Comparison of ENCODE assay signal across 2 mouse cellular contexts in genomic region chr12:82224848-82225247, GRCm38 (mm10).
TF ChIP-seq lines count a peak whose summit lies in the region.

No protein-coding gene starts in this region.

TF ChIP-seq in CH12.LX, 34 proteins besides CTCF, POLR2A, EP300 and RAD21:
- TF ChIP-seq ZMIZ1 (IDR thresholded peaks at IDR 0.05; ENCODE audit: low read depth, low read length) (no peak), USF2 (conservative IDR thresholded peaks at IDR 0.05; ENCODE audit: low read depth, low read length) (no peak), MEF2A (IDR thresholded peaks at IDR 0.05; ENCODE audit: borderline replicate concordance, low read depth, low read length) (no peak), PAX5 (IDR thresholded peaks at IDR 0.05; ENCODE audit: low read length) (no peak), MXI1 (IDR thresholded peaks at IDR 0.05; ENCODE audit: low read depth, low read length) (no peak), ZKSCAN1 (IDR thresholded peaks at IDR 0.05; ENCODE audit: borderline replicate concordance, low read depth, low read length) (no peak), UBTF (IDR thresholded peaks at IDR 0.05; ENCODE audit: low read depth, low read length) (no peak), SMC3 (IDR thresholded peaks at IDR 0.05; ENCODE audit: low read depth, low read length) (no peak), POLR2AphosphoS2 (IDR thresholded peaks at IDR 0.05; ENCODE audit: low read depth, low read length) (no peak), CHD2 (IDR thresholded peaks at IDR 0.05; ENCODE audit: low read length) (no peak)

TF ChIP-seq in MEL, 35 proteins besides CTCF, POLR2A, EP300 and RAD21:
- TF ChIP-seq MAZ (IDR thresholded peaks at IDR 0.05; ENCODE audit: low read depth, low read length), result no peak
- TF ChIP-seq SMC3 (IDR thresholded peaks at IDR 0.05; ENCODE audit: low read depth, low read length), result no peak
- TF ChIP-seq USF1 (IDR thresholded peaks at IDR 0.05; ENCODE audit: low read depth, low read length), result peak; percentile 55; the same call in 1 of the 2 replicates
- TF ChIP-seq GABPA (IDR thresholded peaks at IDR 0.05; ENCODE audit: low read depth, low read length), result no peak
- TF ChIP-seq ETS1 (IDR thresholded peaks at IDR 0.05; ENCODE audit: low read depth, low read length), result peak; percentile 85
- 0 out of 2 replicates have a peak, but pooled peaks have one; percentile 26 for TF ChIP-seq ELF1 (IDR thresholded peaks at IDR 0.05; ENCODE audit: low read depth, low read length)
- peak; percentile 56; the same call in 1 of the 2 replicates for TF ChIP-seq MAFK (IDR thresholded peaks at IDR 0.05; ENCODE audit: borderline replicate concordance, low read depth, low read length)
- no peak for TF ChIP-seq NRF1 (IDR thresholded peaks at IDR 0.05; ENCODE audit: insufficient read depth, low read depth, low read length, poor library complexity, severe bottlenecking)
- no peak for TF ChIP-seq UBTF (IDR thresholded peaks at IDR 0.05; ENCODE audit: borderline replicate concordance, insufficient read depth, low read depth, low read length)
- TF ChIP-seq MXI1 (IDR thresholded peaks at IDR 0.05; ENCODE audit: low read depth, low read length), result peak; percentile 61; the same call in 1 of the 2 replicates
- TF ChIP-seq CHD2 (IDR thresholded peaks at IDR 0.05; ENCODE audit: low read length), result no peak
- TF ChIP-seq GATA1 (IDR thresholded peaks at IDR 0.05; ENCODE audit: low read depth, low read length), result peak; percentile 91
- 0 out of 2 replicates have a peak, but pooled peaks have one; percentile 1 for TF ChIP-seq ZNF384 (IDR thresholded peaks at IDR 0.05; ENCODE audit: low read depth, low read length)
- TF ChIP-seq SIN3A (IDR thresholded peaks at IDR 0.05; ENCODE audit: low read length), result peak; percentile 62
- peak; percentile 56 for TF ChIP-seq NELFE (IDR thresholded peaks at IDR 0.05; ENCODE audit: low read depth, low read length)
- peak; percentile 73; the same call in 1 of the 2 replicates for TF ChIP-seq MYC (IDR thresholded peaks at IDR 0.05; ENCODE audit: low read depth, low read length)
- 0 out of 2 replicates have a peak, but pooled peaks have one; percentile 1 for TF ChIP-seq ZMIZ1 (IDR thresholded peaks at IDR 0.05; ENCODE audit: low read depth, low read length)
- no peak for TF ChIP-seq MEF2A (IDR thresholded peaks at IDR 0.05; ENCODE audit: extremely low read depth, insufficient replicate concordance, low read depth, low read length, poor library complexity, severe bottlenecking)
- no peak for TF ChIP-seq ZKSCAN1 (IDR thresholded peaks at IDR 0.05; ENCODE audit: low read depth, low read length)
- TF ChIP-seq POLR2AphosphoS2 (IDR thresholded peaks at IDR 0.05; ENCODE audit: low read length), result no peak
- TF ChIP-seq CHD1 (IDR thresholded peaks at IDR 0.05; ENCODE audit: low read depth, low read length), result no peak
- peak; percentile 92 for TF ChIP-seq BHLHE40 (IDR thresholded peaks at IDR 0.05; ENCODE audit: borderline replicate concordance, low read depth, low read length)
- TF ChIP-seq MAX (IDR thresholded peaks at IDR 0.05; ENCODE audit: low read length), result peak; percentile 46; the same call in 1 of the 2 replicates
- TF ChIP-seq KAT2A (conservative IDR thresholded peaks at IDR 0.05; ENCODE audit: low read depth, low read length), result no peak
- no peak for TF ChIP-seq USF2 (IDR thresholded peaks at IDR 0.05; ENCODE audit: borderline replicate concordance in 1 of 2, insufficient read depth in 1 of 2, low read depth in 1 of 2, low read length in 2 of 2)
- TF ChIP-seq HCFC1 (IDR thresholded peaks at IDR 0.05; ENCODE audit: low read depth, low read length), result peak; percentile 35; the same call in 1 of the 2 replicates
- TF ChIP-seq MYB (IDR thresholded peaks at IDR 0.05; ENCODE audit: low read depth, low read length), result peak; percentile 57; the same call in 1 of the 2 replicates
- TF ChIP-seq TBP (IDR thresholded peaks at IDR 0.05; ENCODE audit: low read depth, low read length), result peak; percentile 78
- peak; percentile 94 for TF ChIP-seq RCOR1 (IDR thresholded peaks at IDR 0.05; ENCODE audit: low read depth, low read length)
- 0 out of 2 replicates have a peak, but pooled peaks have one; percentile 21 for TF ChIP-seq JUND (IDR thresholded peaks at IDR 0.05; ENCODE audit: low read depth, low read length)
- TF ChIP-seq TCF12 (IDR thresholded peaks at IDR 0.05; ENCODE audit: low read depth, low read length), result peak; percentile 77
- no peak for TF ChIP-seq POLR2AphosphoS5 (IDR thresholded peaks at IDR 0.05; ENCODE audit: borderline replicate concordance, low read depth, low read length)
